Mouse (Mus musculus) 3134 (cell line): ENCODE results near the gene Ube2v1.
A peak's percentile ranks its signal among the peaks of the same experiment; 100 is the strongest.

ENCODE experiments used
- DNase-seq: peaks from one replicate; pipeline ENCODE4 v3.0.0-alpha.2; 2011; ENCODE audit warnings: low spot score; ENCODE audit not compliant: insufficient read length; ENCODE audit errors: extremely low read depth

Ube2v1 gene

DNA sequence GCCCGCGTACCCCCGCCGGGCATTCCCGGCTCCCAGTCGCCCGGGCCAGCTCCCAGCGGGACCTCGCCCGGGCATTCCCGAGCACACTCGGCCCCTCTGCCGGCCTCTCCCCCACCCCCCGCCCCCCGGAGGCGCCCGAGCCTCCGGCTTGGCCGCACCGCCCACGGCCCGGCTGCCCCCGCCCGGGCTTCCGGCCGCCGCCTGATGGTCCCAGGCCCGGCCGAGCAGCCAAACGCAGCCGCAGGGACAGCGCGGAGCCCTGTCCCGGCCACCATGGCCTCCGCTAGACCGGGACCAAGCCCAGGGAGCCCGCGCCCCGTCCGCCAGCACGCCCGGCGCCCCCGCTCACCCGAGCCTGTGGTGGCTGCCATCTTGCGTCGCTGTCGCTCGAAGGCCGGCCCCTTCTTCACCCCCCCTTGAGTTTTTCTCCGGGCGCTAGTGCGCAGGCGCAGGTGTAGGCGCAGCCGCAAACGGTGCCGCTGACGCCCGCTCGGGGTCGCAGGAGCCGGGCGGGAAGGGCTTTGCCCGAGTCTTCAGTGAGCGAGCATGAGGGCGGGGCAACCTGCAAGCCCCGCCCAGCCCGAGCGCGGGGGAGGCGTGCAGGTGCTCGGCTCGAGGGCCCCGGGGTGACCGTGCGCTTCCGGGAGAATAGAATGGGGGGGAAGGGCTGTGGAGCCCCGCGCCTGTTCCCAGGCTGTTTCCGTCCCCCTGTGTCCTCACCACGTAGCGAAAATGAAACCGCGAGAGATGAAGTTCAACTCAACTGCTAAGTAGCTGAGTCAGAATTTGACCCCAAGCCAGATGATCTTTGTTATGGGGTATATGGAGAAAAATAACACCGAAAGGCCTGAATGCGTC lies at the start of gene Ube2v1:
TSS of gene Ube2v1 (minus strand) at position 505 of the 858 bp plus-strand sequence.
- DNase-seq = peak; percentile 99

DNA sequence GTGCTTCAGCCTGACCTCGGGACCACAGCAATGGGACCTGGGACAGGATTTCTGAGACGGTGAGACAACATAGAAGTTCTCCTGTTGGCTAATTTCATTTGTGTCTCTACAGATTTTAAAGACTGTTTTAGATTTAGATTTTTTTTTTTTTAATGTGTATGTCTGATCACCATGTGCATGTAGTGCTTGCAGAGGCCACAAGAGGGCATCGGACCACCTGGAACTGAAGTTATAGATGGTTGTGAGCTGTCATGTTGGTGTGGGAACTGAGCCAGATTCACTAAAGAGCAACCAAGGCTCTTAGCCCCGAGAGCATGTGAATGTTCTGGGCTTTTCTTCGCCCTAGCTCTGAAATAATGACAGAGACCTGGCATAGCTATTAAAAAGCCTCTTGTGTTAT lies 48.8 kb upstream of the Ube2v1 start:
- no peak for DNase-seq

DNA sequence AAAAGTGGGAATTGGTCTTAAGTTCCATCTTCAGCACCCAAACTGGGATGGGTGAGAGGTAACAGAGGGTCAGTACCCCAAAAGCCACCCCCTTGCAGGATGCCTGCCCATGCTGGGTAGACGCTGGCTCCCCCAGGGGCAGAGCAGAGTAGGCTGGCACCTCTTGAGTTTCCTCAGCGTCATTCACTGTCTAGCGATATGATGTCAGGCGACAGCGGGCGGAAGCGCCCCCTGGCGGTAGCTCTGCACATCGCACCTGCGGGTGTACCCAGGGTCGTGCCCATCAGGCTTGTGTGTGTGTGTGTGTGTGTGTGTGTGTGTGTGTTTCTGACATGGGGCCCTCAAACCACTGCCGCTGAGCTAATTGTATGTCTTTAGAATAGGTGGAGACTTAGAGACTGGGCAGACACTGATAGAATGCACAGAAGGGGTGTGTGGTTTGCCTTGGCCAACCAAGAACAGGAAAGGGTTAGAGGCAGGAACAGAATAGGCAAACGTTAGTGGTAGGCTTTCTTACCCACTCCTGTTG lies 48.1 kb upstream of the Ube2v1 start:
- DNase-seq = peak; percentile 89

DNA sequence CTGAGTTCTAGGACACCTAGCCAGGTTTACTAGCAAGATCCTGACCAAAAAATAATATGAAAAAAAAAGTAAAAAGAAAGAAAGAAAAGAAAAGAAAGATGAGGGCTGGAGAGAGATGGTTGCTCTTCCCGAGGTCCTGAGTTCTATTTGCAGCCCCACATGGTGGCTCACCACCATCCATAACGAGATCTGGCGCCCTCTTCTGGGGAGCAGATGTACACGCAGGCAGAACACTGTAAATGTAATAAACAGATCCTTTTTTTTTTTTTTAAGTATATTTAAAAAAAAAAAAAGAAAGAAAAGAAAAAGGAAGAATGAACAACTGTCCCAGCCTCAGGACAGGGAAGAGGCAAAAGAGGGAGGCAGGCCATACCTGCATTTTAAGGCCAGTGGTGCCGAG lies 46.7 kb upstream of the Ube2v1 start:
- DNase-seq = no peak

DNA sequence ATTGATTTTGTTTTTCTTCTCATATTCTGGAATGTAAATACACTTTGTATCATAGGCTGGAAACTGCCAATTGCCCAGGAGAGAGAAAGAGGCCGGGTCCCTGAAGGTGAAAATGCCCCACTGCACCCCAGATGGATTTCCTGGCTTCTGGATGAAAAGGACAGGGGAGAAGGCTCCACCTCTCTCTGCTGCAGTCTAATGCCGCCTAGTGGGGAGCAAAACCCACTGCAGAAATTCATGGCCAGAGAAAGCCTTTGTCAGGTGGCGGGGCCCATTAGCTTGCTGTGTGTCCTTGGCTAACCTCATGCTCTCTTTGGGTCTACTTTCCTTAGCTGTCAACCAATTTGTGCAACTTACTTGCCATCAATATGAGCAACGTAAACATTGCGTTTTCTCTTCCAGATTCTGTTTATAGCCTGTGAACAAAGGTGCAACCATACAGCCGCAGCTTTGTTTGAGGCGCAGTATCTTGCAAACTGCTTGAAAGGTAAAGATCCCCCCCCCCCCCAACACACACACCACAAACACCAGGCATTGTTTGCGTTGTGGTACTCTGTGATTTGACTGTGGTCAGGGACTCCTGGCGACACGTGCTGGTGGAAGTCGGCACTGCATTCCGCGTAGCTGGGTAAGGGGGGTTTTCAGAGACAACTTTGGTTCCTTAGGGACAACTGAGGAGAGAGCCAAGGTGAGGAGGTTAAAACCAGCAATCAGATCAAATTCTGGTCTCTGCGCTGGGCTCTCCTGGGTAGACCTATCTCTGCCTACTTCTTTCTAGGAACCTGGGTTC lies 43.4 kb upstream of the Ube2v1 start:
- no peak for DNase-seq

DNA sequence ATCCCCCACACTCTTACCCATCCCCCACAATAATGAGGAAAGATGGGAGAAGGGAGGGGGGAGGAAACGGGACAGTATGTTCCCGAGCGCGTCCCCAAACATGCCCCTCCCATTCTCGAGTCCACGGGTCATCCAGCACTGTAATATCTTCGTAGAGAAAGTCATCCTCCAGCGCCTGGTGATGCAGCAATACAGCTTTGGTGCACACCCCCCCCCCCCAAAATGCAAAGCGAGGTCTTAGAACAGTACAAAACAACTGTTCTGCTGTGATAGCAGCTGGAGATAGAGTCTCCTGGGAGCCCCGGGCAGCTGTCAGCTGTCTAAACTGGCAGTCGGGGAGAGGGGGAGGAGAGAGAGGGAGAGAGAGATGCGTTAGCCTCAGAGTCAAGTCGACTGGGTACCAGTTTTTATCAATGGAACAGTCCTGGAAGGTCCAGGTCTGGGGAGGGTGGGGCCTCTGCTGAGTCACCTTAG lies 40.4 kb upstream of the Ube2v1 start:
- no peak for DNase-seq

DNA sequence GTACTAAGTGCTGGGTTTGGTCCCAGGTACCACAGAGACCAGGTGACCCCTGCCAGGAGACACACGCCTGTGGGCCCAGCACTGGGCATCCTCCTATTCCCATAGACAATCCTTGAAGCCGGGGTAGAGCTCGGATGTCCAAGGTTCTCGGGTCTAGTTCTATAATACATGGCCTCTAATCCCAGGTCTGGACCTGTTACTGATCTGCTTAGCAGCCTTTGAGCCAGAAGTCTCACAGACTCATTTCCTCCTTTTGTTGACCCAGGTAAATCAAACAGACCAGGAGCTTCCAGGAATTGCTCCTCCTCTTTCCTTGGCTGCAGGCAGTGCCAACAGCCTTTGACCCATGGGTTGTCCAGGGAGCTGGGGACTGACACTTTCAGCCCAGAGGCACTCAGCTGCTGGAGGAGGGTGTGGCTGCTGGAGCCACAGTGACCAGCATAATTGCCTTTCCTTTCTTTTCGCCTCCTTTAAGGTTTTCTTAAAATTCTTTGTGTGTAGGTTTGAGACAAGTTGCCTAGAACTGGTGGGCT lies 39.3 kb upstream of the Ube2v1 start:
- no peak for DNase-seq

DNA sequence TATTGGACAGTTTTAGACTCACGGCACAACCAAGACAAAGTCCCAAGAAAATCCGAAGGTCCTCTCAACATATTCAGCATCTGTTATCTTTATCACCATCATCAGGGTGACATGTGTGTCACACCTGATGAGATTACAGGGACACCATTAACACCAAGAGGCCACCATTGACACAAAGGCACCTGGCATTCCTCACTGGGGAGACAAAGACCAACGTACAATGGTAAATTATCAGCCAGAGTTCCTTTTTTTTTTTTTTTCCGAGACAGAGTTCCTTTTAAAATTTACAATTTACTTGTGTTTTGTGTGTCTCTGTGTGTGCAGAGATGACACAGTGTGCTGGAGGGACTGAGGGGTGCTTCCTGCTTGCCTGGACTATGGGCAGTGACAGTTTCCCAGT lies 37.5 kb upstream of the Ube2v1 start:
- DNase-seq = no peak

DNA sequence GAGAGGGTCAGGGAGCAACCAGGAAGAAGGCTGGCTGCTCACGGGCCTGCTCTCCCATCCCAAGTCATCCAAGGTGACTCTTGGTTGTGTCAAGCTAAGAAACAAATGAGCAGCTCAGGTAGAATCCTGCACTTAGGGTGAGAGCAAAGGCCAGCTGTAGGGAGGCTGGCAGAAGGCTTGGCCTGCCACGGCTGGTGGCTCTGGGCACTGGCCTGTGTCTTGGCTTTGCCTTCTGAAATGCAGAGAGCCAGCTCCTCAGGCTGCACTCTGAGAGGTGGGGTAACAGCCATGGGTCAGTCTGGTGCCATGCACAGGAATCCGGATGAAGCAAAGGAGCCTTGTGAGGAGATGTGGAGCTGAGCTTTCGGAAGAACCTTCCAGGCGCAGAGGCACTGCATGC lies 36.5 kb upstream of the Ube2v1 start:
- DNase-seq = no peak

DNA sequence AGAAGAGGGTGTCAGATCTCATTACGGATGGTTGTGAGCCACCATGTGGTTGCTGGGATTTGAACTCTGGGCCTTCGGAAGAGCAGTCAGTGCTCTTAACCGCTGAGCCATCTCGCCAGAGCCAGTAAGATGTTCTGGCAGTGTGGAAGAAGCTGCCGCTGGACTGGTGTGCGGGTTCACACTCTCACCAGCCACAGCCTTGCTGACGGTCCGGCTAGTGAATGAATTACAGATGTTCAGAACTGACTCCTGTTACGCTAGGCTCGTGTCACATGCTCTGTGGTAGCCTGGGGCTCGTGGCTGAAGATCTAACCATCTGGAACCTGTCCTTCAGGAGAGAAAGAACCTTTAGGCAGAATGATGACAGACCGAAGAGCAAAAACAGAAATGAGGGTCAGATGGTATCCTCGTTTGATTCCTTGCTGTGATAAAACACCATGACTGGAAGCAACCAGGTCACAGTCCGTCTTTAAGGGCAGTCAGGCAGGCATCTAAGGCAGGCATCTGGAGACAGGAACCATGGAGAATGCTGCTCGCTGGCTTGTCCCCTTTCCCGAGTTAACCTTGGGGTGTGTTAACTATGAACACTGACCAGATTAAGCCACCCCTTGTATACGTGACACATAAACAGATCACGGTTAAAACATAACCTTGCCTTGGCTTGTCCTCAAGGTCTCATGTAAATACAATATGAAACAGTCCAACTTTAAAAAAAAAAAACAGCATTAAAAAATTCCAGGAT lies 34.2 kb upstream of the Ube2v1 start:
- no peak for DNase-seq

DNA sequence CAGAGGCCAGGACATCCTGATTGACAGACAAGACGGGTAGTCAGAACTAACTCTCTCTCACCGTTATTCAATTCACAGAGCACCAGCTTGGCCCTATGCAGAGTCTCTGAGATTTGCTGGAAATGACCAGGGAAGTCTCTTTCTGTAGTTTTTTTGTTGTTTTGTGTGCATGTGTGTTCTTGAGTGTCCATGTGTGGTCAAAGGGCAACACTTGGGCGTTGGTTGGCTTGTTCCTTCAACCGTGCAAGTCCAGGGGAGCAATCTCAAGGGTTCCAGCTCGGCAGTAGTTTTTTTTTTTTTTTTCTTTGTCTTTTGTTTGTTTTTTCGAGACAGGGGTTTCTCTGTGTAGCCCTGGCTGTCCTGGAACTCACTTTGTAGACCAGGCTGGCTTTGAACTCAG lies 30.8 kb upstream of the Ube2v1 start:
- no peak for DNase-seq

DNA sequence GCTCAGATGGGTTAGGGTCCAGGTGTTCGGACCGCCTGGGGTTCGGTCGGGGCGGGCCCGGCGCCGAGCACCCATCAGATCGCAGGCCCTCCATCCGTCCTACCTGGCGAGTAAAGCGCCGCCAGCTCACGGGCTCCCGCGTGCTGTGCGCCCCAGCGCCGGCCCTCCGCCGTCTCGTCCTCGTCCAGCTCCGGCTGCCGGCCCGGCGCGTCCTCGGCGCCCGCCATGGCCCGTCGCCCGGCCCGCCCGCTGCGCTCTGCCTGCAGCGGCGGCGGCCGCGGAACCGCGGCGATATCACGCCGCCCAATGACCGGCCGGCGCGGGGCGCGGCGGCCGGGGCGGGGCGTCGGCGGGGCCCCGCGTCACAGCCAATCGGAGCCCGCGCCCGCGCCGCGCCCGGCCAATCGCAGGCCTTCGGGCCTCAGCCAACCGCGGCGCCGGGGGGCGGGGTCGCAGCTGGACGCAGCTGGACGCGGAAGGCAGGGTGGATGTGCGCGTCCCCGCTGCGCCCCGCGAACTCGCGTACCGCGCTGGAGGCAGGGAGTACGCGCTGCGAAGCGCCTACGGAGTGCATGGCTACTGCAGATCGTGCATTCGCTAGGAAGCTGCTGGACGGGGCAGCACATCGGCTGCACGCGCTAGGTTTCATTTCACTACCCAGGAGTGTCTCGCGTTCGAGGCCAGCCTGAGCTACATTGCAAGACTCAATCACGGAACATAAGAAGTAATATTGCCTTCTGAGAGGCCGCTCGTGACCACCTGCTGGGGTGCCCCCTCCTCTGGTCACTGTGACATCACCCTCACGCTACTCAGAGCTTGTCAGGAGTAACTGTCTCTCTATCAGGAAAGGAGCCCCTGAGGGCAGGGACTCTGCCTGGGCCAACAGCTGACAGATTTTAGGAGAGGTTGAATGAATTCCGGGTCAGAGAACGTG lies 29.6 kb upstream of the Ube2v1 start, which contains the start of gene Gm20431:
TSS of gene Gm20431 (minus strand) at position 227 of the 934 bp plus-strand sequence.
- DNase-seq = peak; percentile 93

DNA sequence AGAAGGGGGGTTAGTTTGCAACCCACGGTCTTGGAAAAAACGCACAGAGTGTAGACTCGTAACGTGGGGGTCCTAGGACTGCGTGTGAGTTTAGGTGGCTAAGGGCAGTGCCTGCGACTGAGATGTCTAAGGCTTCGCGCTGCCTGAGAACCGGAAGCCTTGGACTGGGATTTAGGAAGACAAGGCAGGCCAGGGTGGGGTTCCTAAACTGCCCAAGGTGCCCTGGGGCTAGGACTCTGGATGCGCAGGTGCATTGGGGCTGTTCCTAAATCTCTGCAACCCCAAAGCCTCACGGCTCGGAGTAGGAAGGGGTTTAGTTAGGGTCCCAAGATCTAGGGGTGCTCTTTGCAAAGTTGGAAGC lies 28.7 kb upstream of the Ube2v1 start:
- peak; percentile 57 for DNase-seq

DNA sequence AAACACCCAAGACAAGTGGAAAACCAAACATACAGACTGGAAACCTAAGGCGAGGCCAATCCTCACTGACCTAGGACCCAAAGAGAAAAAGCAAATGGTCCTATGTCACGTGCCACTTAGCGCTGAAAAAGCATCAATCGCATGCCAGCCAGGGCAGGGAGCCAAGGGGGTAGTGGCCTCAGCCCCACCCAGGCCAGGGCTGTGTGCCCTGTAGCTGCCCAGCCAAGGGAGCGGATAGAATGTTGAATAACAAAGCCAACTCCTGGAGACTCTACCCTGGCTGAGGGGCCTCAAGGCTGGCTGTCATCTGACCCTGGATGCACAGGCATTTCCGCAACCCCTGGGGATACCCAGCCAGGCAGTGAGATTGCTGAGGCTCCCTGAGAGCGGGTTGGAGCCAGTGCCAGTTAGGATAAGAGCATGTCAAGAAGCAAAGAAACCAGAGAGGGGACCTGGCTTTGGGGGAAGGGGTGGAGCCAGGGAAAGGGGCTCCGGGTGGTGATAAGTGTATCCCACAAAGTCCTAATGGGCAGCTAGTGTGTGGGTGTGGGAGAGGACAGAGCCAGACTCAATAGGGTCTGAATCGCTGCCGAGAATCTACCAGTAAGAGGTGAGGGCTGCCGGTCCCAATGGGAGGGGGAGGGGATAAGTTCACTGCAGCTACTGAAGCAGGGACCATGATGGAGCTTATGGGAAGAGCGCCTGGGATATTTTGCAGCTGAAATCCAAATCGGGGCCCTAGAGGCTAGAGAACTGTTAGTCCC lies 28.1 kb upstream of the Ube2v1 start:
- peak; percentile 77 for DNase-seq

DNA sequence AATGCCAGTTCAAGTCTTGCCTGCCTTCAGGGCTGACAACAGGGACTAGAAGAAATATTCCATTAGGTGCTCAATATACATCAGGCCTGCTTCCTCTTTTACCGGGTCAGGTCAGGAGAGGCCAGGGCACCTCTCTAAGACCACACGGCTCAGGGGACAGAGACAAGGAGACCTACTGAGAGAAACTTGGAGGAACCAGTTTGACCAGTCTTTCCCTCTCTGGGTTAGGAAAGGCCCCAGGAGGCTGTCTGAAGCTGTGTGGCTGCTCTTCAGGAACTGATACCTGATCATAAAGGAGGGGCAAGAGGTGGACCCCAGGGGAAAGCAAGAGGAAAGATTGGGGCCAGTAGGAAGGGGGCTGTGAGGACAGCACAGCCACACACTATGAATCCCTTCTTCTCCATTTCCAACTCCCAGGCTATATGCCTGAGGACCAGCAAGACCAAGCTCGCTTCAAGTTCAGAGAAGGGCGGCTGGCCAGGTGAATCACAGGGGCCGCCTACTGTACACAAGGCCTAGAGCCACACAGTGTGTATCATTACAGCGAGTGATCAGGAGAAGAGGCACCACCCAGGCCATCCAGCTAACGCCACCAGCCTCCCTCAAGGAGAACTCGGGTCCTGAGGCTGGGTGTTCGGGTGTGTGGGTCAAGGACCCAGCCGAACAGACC lies 27.4 kb upstream of the Ube2v1 start:
- no peak for DNase-seq

DNA sequence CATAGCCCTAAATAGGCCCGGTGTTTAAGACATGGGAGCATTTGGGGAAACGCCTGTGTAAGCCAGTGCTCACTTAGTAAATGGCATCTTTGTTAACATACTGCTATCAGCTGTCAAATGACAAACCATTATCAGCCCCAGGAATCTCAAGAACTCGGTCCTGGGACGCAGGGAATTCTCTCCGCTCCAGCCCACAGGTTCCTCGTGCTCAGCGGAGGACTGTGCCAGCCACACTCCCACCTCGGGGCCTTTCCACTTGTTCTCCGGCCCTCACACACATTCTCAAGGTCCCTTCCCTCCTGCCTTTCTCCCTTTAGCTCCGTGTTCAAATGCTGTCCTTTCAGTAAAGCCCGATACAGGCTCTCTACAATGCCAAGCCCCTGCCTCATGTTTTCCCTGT lies 26.8 kb upstream of the Ube2v1 start:
- DNase-seq = no peak

DNA sequence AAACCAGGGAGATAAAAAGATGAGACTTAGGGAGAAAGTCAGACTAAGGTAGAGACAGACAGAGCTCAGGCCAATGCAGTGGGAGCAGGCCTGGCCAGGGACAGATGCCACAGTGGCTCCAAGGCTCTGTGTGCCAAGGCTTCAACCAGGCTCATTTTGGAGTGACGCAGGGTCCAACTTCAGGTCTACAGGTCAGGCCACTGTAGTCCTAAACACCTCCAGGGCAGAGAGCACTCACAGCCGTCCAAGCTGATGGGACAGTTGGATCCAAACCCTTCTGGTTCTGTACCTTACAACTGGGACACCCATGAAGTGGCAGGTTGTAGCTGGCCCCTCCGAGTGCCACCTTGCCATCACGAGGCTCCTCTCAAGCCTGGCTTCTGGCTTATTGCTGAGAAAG lies 26.1 kb upstream of the Ube2v1 start:
- no peak for DNase-seq
